Mouse (Mus musculus): ENCODE measurements around the gene Vmn1r58.
"Not testable (repeated sequence)": the region's sequence is repeated elsewhere in the genome, so short reads cannot be mapped to it uniquely, and the experiment has no call there.

Gene Vmn1r58

GRCm38 (mm10) chr7:5413296-5413695, at the start of gene Vmn1r58:
Gene Vmn1r58, minus strand, starts transcription at chr7:5413396.
- not testable (repeated sequence) for DNase-seq (ENCODE audit: low spot score in 2 of 2)

- DNase-seq (ENCODE audit: low spot score in 2 of 2), result no peak
These were observed 43.5 kb upstream of the Vmn1r58 start, which contains the start of gene Vmn1r59 for GRCm38 (mm10) chr7:5456674-5457073. Gene Vmn1r59, minus strand, starts transcription at chr7:5456774.

GRCm38 (mm10) chr7:5454011-5454410, 40.8 kb upstream of the Vmn1r58 start:
- DNase-seq (ENCODE audit: low spot score in 2 of 2), result not testable (repeated sequence)

GRCm38 (mm10) chr7:5448627-5449026, 35.4 kb upstream of the Vmn1r58 start:
- DNase-seq (ENCODE audit: low spot score in 2 of 2), result no peak

- no peak for DNase-seq (ENCODE audit: low spot score in 2 of 2)
These were observed 7.0 kb downstream of the Vmn1r58 start for GRCm38 (mm10) chr7:5406201-5406600.

GRCm38 (mm10) chr7:5366724-5367123, 46.5 kb downstream of the Vmn1r58 start:
- no peak for DNase-seq (ENCODE audit: low spot score in 2 of 2)

- DNase-seq (ENCODE audit: low spot score in 2 of 2), result no peak
These were observed 49.6 kb downstream of the Vmn1r58 start for GRCm38 (mm10) chr7:5363599-5363998.

Data from heart, adult 9 months (tissue).